Mouse (Mus musculus) left cerebral cortex, adult 18-20 months (tissue): Measurements from ENCODE around the gene Iqsec3. TPM values are rescaled to one million over a fixed set of nuclear protein-coding genes. Genes with fewer than 3 reads are reported as not detected.

ENCODE experiments used
- DNase-seq, 2 experiments: peaks; one replicate each; pipeline ENCODE4 v3.0.0; 2021 to 2022; ENCODE audit warnings: low spot score in 2 of 2, mixed read lengths in 1 of 2
- microRNA-seq, 2 experiments: library from miRNA; unstranded; fragments of <30 nt; microRNA quantifications; one replicate each; pipeline ENCODE4 v1.2.0; 2021
- total RNA-seq, 2 experiments: library from RNA; stranded (reverse); gene quantifications; 2 replicates each; pipeline ENCODE4 v1.2.3; 2021

The Iqsec3 gene
- total RNA-seq, 2 experiments from 2014 or later, result 108 to 115 TPM

- no peak for DNase-seq
Measured at GRCm38 (mm10) chr6:121326486-121327069, 146.9 kb downstream of the Iqsec3 start.

- no peak for DNase-seq
Measured at GRCm38 (mm10) chr6:121325740-121326139, 147.7 kb downstream of the Iqsec3 start.

- no peak for DNase-seq
Measured at GRCm38 (mm10) chr6:121325298-121325697, 148.2 kb downstream of the Iqsec3 start.

Small RNA genes within 50 kb of the gene (microRNA-seq; reads per million reads assigned to microRNA genes)
- 0 reads per million in 2 experiments for gene Gm24855

Other genes starting within 250 kb of the Iqsec3 start
- under 1 TPM in 1 of 2 experiments, not detected in 1; 0.80 TPM for gene Usp18, start 227.8 kb downstream of the Iqsec3 start, total RNA-seq
- gene Slc6a13, start 173.5 kb downstream of the Iqsec3 start, total RNA-seq, result 10 to 100 TPM; 26.2 to 32.4 TPM
- 1 to 10 TPM in 1 of 2 experiments, under 1 TPM in 1; 1.00 to 1.2 TPM for gene Slc6a12, start 130.6 kb downstream of the Iqsec3 start, total RNA-seq
- gene A2m, start 161.7 kb upstream of the Iqsec3 start, total RNA-seq, result 1 to 10 TPM; 1.1 to 2.1 TPM